Mouse (Mus musculus) stomach, postnatal 0 days (tissue): ENCODE measurements around the gene Tatdn3.
"Not testable (repeated sequence)": the region's sequence is repeated elsewhere in the genome, so short reads cannot be mapped to it uniquely, and the experiment has no call there.

Source experiments
- CTCF ChIP-seq: IDR thresholded peaks from 2 replicates; pipeline ENCODE4 v1.5.1; 2016; ENCODE audit warnings: antibody characterized with exemption, low read depth, mild to moderate bottlenecking, moderate library complexity
- EP300 ChIP-seq: optimal IDR thresholded peaks from 2 replicates; pipeline ENCODE3; 2016; ENCODE audit warnings: antibody characterized with exemption

DNA sequence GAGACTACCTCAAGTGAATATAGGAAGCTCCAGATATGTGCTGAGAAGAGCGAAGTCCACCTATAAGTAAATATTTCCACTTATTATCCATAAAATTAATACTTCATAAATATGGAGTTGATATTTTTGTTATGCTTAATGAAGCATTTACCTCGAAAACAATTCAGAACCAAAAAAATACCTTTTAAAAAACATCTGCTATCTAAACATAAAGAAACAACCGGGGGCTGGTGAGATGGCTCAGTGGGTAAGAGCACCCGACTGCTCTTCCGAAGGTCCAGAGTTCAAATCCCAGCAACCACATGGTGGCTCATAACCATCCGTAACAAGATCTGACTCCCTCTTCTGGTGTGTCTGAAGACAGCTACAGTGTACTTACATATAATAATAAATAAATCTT is 38.9 kb downstream of the Tatdn3 start:
- not testable (repeated sequence) for TF ChIP-seq CTCF, EP300
